Mouse (Mus musculus) hindbrain, postnatal 0 days (tissue): Measurements from ENCODE around the gene Crybb1. TPM values are rescaled to one million over a fixed set of nuclear protein-coding genes. Genes with fewer than 3 reads are reported as not detected.

Experiments
- ATAC-seq: fragments of 200-750 bp; cut with Nextera tagmentation; 2 replicates; pipeline ENCODE4 v1.8.0; 2017; ENCODE audit warnings: mild to moderate bottlenecking, moderate TSS enrichment, moderate library complexity
- DNase-seq: peaks from one replicate; pipeline ENCODE4 v3.0.0-alpha.2; 2015; ENCODE audit warnings: low spot score
- H3K27ac ChIP-seq: fragments of 300-500 bp; sonication (generic); 2 replicates; pipeline ENCODE4 v1.5.1; 2014; ENCODE audit warnings: mild to moderate bottlenecking
- H3K27me3 ChIP-seq: fragments of 300-500 bp; sonication (generic); 2 replicates; pipeline ENCODE4 v1.6.1; 2014; ENCODE audit warnings: low read length, mixed read lengths; ENCODE audit not compliant: insufficient read depth
- H3K36me3 ChIP-seq: fragments of 300-500 bp; sonication (generic); 2 replicates; pipeline ENCODE4 v1.6.1; 2014; ENCODE audit warnings: low read length, mixed read lengths; ENCODE audit not compliant: insufficient read depth
- H3K4me1 ChIP-seq: fragments of 300-500 bp; sonication (generic); 2 replicates; pipeline ENCODE4 v1.6.1; 2014; ENCODE audit warnings: antibody characterized with exemption, low read length, mixed read lengths; ENCODE audit not compliant: insufficient read depth
- H3K4me2 ChIP-seq: fragments of 300-500 bp; sonication (generic); 2 replicates; pipeline ENCODE4 v1.6.1; 2014; ENCODE audit warnings: low read depth, mild to moderate bottlenecking, low read length, moderate library complexity, mixed read lengths
- H3K4me3 ChIP-seq: fragments of 300-500 bp; sonication (generic); 2 replicates; pipeline ENCODE4 v1.5.1; 2014; ENCODE audit warnings: low read length
- H3K9ac ChIP-seq: fragments of 300-500 bp; sonication (generic); replicated peaks from 2 replicates; pipeline ENCODE4 v1.6.1; 2014; ENCODE audit warnings: mild to moderate bottlenecking, low read length, moderate library complexity, mixed read lengths
- H3K9me3 ChIP-seq: fragments of 300-500 bp; sonication (generic); 2 replicates; pipeline ENCODE4 v1.6.1; 2016; ENCODE audit warnings: low read length, mixed read lengths
- CTCF ChIP-seq: IDR thresholded peaks from 2 replicates; pipeline ENCODE4 v1.5.1; 2016; ENCODE audit warnings: antibody characterized with exemption, control low read depth, low read depth
- WGBS: fragments of 180-500 bp; shearing (Covaris S2); extraction: QIAGEN DNeasy Blood & Tissue Kit; methylation state at CpG from one replicate; pipeline ENCODE4 v1.1.7; 2014; 5-methylcytosine and 5-hydroxymethylcytosine counted together
- polyA plus RNA-seq: library from polyadenylated mRNA; unstranded; fragments of >200 nt; fragmentation: Nextera tagmentation; extraction: Ambion mirVana; gene quantifications from 2 replicates; pipeline ENCODE4 v1.2.1, GENCODE M21; 2015
- total RNA-seq: library from RNA; depleted of rRNA; stranded (reverse); fragments of >200 nt; gene quantifications from 2 replicates; pipeline ENCODE4 v1.2.3, GENCODE M21; 2014

The Crybb1 gene
- total and polyA plus RNA-seq, 2 experiments from 2014 or later = 11.7 to 14.6 TPM

DNA sequence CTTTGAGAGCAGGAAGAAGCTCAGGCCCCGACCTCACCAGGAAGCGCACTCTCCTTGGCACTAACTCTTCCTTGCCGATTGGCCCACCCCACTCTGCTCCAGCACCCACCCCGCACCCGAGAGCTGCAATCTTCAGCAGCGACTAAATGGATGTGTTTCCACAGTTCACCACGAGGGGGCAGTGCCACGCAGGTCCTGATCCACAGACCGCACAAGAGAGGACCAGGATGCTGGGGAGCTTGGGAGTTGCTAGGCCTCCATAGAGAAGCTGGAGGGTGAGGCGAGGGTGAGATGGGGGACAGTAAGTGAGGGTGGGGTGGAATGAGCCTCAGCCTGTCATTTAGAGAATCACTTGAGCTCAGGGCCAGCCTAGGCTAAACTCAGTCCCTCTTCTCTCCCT lies 14.9 kb upstream of the Crybb1 start:
- no peaks in the 10 kb centered on the region; the same call in 1 of the 2 replicates for H3K4me1 ChIP-seq
- peak; percentile 92 for DNase-seq
- no peaks in the 10 kb centered on the region for H3K36me3 ChIP-seq
- no peak overlapping the region for H3K4me2 ChIP-seq
- 1% methylated on average over 10 of the region's 10 CpGs for WGBS
- peak; percentile 61 for ATAC-seq
- H3K4me3 ChIP-seq = no peak overlapping the region
- H3K27me3 ChIP-seq = no peaks in the 10 kb centered on the region
- H3K27ac ChIP-seq = no peak overlapping the region
- TF ChIP-seq CTCF = peak; percentile 98
- H3K9ac ChIP-seq = no peak overlapping the region
- no peaks in the 10 kb centered on the region for H3K9me3 ChIP-seq

DNA sequence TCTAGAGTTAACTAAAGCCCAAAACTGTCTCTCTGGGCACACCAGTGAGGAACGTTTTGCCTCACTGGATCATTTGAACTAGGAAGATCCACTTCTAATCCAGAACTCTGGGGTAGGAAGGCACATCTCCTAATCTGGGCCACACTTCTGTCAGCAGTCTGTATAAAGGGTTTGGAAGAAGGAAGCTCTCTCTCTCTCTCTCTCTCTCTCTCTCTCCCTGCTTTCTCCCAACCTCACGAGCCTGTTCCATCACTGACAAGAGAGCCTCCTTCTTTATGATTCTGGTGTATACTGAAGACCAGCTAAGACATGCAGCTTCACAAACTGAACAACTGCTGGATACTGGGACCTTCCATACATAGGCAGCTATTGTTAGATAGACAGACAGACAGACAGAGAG lies 13.8 kb upstream of the Crybb1 start:
- H3K9me3 ChIP-seq = no peaks in the 10 kb centered on the region
- DNase-seq (no peak), ATAC-seq (no peak)
- no peak overlapping the region for H3K4me3 ChIP-seq
- no peak for TF ChIP-seq CTCF
- H3K27me3 ChIP-seq = no peaks in the 10 kb centered on the region
- WGBS = 69% methylated on average over 2 of the region's 2 CpGs
- H3K27ac ChIP-seq = no peak overlapping the region
- H3K9ac ChIP-seq = no peak overlapping the region
- H3K36me3 ChIP-seq = no peaks in the 10 kb centered on the region
- H3K4me1 ChIP-seq = no peaks in the 10 kb centered on the region; the same call in 1 of the 2 replicates
- no peak overlapping the region for H3K4me2 ChIP-seq

DNA sequence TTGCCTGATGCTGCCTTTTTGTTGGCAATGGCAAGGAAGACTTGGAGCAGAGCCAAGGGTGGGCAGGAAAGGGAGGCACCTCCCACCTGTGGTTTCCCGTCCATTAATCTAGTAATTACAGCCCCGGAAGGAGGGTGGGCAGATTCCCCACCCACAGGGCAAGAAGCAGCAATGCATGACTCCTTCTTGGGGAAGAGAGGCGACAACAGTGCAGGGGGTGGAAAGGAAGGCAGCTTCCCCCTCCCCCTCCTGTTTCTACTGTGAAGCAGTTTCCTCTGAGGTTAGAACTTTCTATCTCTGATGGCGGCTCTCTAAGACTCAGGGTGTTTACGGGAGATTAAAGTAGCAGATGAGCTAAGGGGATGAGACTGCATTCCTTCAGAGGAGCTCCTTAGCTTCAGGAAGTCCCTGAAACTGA lies 13.2 kb upstream of the Crybb1 start:
- no peaks in the 10 kb centered on the region; the same call in 1 of the 2 replicates for H3K4me1 ChIP-seq
- TF ChIP-seq CTCF = no peak
- no peak overlapping the region for H3K4me2 ChIP-seq
- H3K9me3 ChIP-seq = no peaks in the 10 kb centered on the region
- no peak for DNase-seq
- no peak for ATAC-seq
- no peak overlapping the region for H3K9ac ChIP-seq
- no peak overlapping the region for H3K4me3 ChIP-seq
- WGBS = 47% methylated on average over 5 of the region's 5 CpGs
- H3K27me3 ChIP-seq = no peaks in the 10 kb centered on the region
- no peak overlapping the region for H3K27ac ChIP-seq
- no peaks in the 10 kb centered on the region for H3K36me3 ChIP-seq

DNA sequence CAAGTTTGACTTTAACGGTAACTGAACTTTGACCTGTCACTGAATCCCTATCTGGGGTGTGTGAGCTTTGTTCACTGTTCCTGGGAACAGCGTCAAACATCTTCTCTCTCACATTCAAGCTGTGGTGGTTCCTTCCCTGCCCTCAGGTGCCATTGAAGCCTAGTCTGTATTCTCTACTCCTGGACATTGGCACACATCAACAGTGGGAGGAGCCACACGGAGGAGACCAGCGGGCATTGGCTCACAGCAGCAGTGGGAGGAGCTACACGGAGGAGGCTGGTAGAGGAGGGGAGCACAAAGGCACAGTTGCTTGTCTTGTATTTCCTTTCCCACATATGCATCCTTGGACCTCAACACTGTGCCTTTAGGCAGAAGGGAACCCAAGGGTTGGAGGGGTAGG lies 12.6 kb upstream of the Crybb1 start:
- DNase-seq = no peak
- Histone ChIP-seq H3K4me1 (no peaks in the 10 kb centered on the region), H3K9me3 (no peaks in the 10 kb centered on the region), H3K4me3 (no peak overlapping the region), H3K36me3 (no peaks in the 10 kb centered on the region), H3K27me3 (no peaks in the 10 kb centered on the region), H3K4me2 (no peak overlapping the region), H3K9ac (no peak overlapping the region), H3K27ac (no peak overlapping the region)
- WGBS = 53% methylated on average over 5 of the region's 5 CpGs
- TF ChIP-seq CTCF = no peak
- no peak for ATAC-seq

DNA sequence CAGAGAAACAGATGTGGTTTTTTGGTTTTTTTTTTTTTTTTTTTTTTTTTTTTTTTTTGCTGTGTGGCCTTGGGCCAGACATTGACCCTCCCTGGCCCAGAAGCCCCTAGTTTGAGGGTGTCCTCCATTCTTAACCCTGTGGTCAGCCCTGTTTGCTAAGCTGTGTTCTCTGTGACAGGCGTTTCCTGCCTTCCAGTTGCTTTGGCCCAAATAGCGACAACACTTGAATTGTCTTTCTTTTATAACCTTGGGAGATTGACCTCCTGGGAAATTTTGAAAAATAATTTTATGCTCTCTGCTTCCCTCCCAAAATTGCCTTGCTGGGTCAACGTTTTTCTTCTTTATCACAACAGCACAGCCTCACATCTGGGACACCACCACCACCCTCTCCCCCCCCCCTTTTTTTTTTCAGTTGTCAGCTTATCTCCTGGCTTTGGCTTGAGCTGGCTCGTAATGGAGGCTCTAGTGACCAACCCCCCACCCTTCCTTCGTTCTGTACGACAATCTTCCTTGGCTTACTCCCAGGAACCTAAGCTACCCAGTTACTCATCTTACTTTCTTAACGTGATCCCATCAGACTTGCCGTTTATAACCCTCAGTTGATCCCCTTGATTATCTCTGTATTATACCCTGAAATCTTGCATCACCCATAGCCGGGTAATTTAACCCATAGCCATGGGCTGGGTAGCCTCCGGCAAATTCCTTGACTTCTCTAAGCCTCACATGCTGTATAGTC lies 11.9 kb upstream of the Crybb1 start:
- no peak for TF ChIP-seq CTCF
- H3K27me3 ChIP-seq = no peaks in the 10 kb centered on the region
- H3K36me3 ChIP-seq = no peaks in the 10 kb centered on the region
- H3K4me1 ChIP-seq = no peaks in the 10 kb centered on the region
- ATAC-seq (no peak), DNase-seq (no peak)
- H3K4me2 ChIP-seq = no peak overlapping the region
- WGBS = 64% methylated on average over 10 of the region's 10 CpGs
- H3K9ac ChIP-seq = no peak overlapping the region
- H3K27ac ChIP-seq = no peak overlapping the region
- no peaks in the 10 kb centered on the region for H3K9me3 ChIP-seq
- H3K4me3 ChIP-seq = no peak overlapping the region

DNA sequence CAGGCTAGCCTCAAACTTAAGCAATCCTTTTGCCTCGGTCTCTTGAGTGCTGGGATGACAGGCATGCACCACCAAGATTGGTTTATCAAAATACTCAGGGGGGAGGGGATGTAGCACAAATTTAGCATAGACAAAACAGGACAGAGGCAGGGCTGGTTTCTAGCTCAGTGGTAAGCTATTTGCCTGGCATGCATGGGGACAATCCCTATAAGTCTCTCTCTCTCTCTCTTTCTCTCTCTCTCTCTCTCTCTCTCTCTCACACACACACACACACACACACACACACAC lies 11.4 kb upstream of the Crybb1 start:
- Histone ChIP-seq H3K4me2 (no peak overlapping the region), H3K4me1 (no peaks in the 10 kb centered on the region), H3K9ac (no peak overlapping the region), H3K9me3 (no peaks in the 10 kb centered on the region), H3K36me3 (no peaks in the 10 kb centered on the region), H3K27ac (no peak overlapping the region), H3K27me3 (no peaks in the 10 kb centered on the region), H3K4me3 (no peak overlapping the region)
- ATAC-seq = no peak
- no peak for TF ChIP-seq CTCF
- DNase-seq = no peak
- 77% methylated on average over 1 of the region's 1 CpGs for WGBS

DNA sequence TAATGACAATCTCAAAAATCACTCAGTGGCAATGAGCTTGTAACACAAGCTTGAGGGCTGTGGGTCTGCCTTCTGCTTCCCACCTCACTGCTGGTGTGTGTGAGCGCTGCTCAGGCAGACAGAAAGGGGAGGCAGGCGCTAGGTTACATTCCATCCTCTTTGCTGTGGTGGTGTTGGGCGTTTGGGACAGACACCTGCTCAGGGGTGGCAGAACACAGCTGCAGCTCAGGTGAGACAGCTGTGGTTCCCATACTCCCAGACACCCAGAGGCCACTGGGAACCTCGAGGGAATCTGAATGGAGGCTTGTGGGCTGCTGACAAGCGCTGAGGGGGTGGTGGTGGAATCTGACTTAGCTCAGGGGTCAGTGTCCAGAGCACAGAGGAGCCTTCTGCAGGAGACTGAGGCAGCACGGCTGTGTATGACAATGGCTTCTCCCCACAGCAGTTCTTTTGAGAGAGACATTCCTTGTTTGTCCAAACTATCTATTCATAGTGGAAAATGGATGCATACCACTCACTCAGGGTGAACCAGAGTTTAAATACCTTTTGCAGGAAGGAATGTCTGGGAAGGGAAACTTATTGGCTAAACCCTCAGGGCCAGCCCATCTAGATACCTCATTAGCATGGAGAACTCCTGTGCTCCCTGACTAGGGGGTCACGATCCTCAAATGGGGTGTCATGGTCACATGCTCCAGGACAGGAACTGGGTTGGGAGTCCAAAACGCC lies 10.6 kb upstream of the Crybb1 start:
- Histone ChIP-seq H3K27ac (no peak overlapping the region), H3K27me3 (no peaks in the 10 kb centered on the region), H3K4me2 (no peak overlapping the region), H3K9ac (no peak overlapping the region), H3K4me3 (no peak overlapping the region), H3K9me3 (no peaks in the 10 kb centered on the region), H3K36me3 (no peaks in the 10 kb centered on the region), H3K4me1 (no peaks in the 10 kb centered on the region)
- TF ChIP-seq CTCF = no peak
- ATAC-seq = no peak
- DNase-seq = no peak
- WGBS = 54% methylated on average over 8 of the region's 8 CpGs
